Mouse (Mus musculus) CD4-positive, CD25-positive, alpha-beta regulatory T cell, adult 9 weeks (primary cell): ENCODE results near the gene Plekhj1. TPM values are rescaled to one million over a fixed set of nuclear protein-coding genes. Genes with fewer than 3 reads are reported as not detected.

Source experiments
- polyA plus RNA-seq: library from polyadenylated mRNA; unstranded; fragments of 100-300 nt; shearing (Covaris generic); gene quantifications from one replicate; pipeline ENCODE4 v1.2.1, GENCODE M21; 2017

The Plekhj1 gene
- 166 TPM for polyA plus RNA-seq

GRCm38 (mm10) chr10:80798150-80799006, at the start of gene Plekhj1, which contains the start of gene Sf3a2:
Gene Plekhj1 (minus strand): TSS chr10:80798626.
Gene Sf3a2 (plus strand): TSS chr10:80798198.

DNA sequence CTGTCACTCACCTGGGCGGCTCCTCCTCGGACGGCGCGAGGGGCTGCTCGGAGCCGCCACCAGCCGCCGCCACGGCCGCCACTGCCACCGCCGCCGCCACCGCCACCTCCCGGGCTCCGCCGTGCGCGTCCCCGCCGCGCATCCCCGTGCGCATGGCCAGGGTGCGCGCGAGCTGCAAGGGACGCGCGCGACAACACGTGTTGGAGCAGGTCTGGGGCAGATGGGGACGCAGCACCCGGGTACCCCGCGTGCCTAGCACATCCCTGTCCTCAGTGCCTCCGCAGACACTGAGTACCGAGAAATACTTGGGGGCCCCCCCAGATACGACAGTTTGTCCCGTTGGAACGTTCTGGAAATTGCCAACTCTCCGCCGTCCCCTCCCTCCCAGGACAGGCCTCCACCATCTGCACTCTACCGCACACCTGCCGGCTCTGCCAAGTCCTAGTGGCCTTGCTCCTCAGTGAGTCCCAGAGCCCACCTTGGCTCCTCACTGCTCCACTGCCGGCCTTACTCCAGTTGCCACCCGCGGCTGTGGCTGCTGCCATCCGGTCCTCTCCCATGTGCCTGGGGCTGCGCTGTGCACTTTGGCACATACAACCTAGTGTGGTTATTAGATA, 45.6 kb upstream of the Plekhj1 start, which contains the start of gene Lingo3:
Gene Lingo3, minus strand, starts transcription at position 109 of the 617 bp plus-strand sequence.

DNA sequence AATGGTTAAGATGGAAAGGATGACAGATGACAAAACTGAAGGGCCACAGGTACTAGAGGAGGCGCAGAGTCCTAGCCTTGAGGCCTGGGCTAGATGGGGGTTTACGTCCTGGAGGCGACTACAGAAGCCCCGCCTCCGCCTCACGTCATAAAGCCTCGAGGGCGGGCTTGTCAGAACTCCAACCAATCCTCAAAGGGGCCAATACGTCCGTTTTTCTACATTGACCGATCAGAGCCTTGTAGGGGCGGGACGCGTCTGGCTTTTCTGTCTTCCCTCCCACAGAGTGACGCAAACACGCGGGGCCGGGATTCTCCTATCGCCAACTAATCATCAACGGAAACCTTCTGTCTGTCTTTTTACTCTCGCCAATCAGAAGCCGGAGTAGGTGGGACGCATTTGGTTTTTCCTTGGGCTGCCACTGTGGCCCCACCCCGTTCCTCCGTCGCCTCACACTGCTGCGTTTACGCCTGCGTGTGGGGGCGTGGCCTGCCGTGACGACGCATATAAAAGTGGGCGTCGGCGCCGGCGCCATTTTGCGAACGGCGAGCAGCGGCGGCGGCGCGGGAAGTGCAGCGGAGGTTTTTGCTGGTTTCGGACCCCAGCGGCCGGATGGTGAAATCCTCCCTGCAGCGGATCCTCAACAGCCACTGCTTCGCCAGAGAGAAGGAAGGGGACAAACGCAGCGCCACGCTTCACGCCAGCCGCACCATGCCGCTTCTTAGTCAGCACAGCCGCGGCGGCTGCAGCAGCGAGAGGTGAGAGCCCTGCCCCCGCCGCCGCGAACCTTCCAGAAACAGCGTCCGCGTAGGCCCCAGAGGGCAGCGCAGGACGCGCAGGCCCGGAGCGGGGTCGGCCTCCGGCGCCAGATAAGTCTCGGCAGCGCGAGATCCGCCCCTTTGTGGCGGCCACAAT, 28.0 kb upstream of the Plekhj1 start, which contains the start of gene Oaz1:
Gene Oaz1, plus strand, starts transcription at position 506 of the 912 bp plus-strand sequence.

GRCm38 (mm10) chr10:80813366-80813765, 14.9 kb upstream of the Plekhj1 start, which contains the start of gene Jsrp1:
Gene Jsrp1 (minus strand): TSS chr10:80813498.

DNA sequence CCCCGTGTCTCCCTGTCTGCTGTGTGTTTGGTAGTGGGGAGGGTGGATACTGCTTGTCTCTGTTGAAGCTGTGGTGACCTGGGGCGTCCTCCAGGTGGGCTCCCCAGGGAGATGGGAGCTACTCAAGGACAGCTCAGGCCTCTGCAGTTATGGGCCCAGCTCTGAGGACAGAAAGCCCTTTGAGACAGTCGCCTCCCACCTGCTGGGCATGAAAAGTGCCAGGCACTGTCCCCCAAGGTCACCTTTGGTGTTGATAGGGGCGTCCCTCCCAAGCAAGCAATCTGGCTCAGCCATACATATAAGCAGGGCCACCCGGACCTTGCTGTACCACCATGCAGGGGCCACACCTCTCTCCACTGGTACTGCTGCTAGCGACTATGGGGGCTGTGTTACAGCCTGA, 6.5 kb upstream of the Plekhj1 start, which contains the start of gene Amh:
Gene Amh, plus strand, starts transcription at position 328 of the 400 bp plus-strand sequence.

GRCm38 (mm10) chr10:80754594-80755290, 43.7 kb downstream of the Plekhj1 start, which contains the start of gene Dot1l:
Gene Dot1l (plus strand): TSS chr10:80755206.

Other genes with a start within 250 kb of the Plekhj1 start
- 38.4 TPM for gene Rexo1, start 237.1 kb downstream of the Plekhj1 start, polyA plus RNA-seq
- gene Klf16, start 221.3 kb downstream of the Plekhj1 start, polyA plus RNA-seq: 0.87 TPM
- gene Abhd17a, start 208.3 kb downstream of the Plekhj1 start, polyA plus RNA-seq: 23.8 TPM
- gene Scamp4, start 195.8 kb downstream of the Plekhj1 start, polyA plus RNA-seq: 128 TPM
- gene Adat3, start 195.7 kb downstream of the Plekhj1 start, polyA plus RNA-seq: 5.2 TPM
- 6.8 TPM for gene Gm49322, start 192.6 kb downstream of the Plekhj1 start, polyA plus RNA-seq
- 9.4 TPM for gene Csnk1g2, start 175.8 kb downstream of the Plekhj1 start, polyA plus RNA-seq
- 4.2 TPM for gene Btbd2, start 141.6 kb downstream of the Plekhj1 start, polyA plus RNA-seq
- 15.4 TPM for gene Mknk2, start 120.5 kb downstream of the Plekhj1 start, polyA plus RNA-seq
- 385 TPM for gene Mob3a, start 96.6 kb downstream of the Plekhj1 start, polyA plus RNA-seq
- 188 TPM for gene Izumo4, start 96.4 kb downstream of the Plekhj1 start, polyA plus RNA-seq
- 34.9 TPM for gene Ap3d1, start 56.4 kb downstream of the Plekhj1 start, polyA plus RNA-seq
- gene Dot1l, start 43.4 kb downstream of the Plekhj1 start, polyA plus RNA-seq: 7.6 TPM
- gene Sf3a2, start 428 bp downstream of the Plekhj1 start, polyA plus RNA-seq: 98.7 TPM
- gene Amh, start 6.6 kb upstream of the Plekhj1 start, polyA plus RNA-seq: not detected
- not detected for gene Jsrp1, start 14.9 kb upstream of the Plekhj1 start, polyA plus RNA-seq
- gene Oaz1, start 28.0 kb upstream of the Plekhj1 start, polyA plus RNA-seq: 2,307 TPM
- gene Lingo3, start 45.4 kb upstream of the Plekhj1 start, polyA plus RNA-seq: not detected
- gene Lsm7, start 56.6 kb upstream of the Plekhj1 start, polyA plus RNA-seq: 236 TPM
- 35.5 TPM for gene Sppl2b, start 56.6 kb upstream of the Plekhj1 start, polyA plus RNA-seq
- not detected for gene Tmprss9, start 73.2 kb upstream of the Plekhj1 start, polyA plus RNA-seq
- 269 TPM for gene Timm13, start 102.3 kb upstream of the Plekhj1 start, polyA plus RNA-seq
- gene Lmnb2, start 119.6 kb upstream of the Plekhj1 start, polyA plus RNA-seq: 10.1 TPM
- 80.1 TPM for gene Gadd45b, start 131.4 kb upstream of the Plekhj1 start, polyA plus RNA-seq
- 0.14 TPM for gene Gng7, start 216.3 kb upstream of the Plekhj1 start, polyA plus RNA-seq
- gene Diras1, start 227.0 kb upstream of the Plekhj1 start, polyA plus RNA-seq: not detected
- gene Slc39a3, start 238.8 kb upstream of the Plekhj1 start, polyA plus RNA-seq: 11.8 TPM